Mouse (Mus musculus): ENCODE data around the gene Acbd4. TPM values are rescaled to one million over a fixed set of nuclear protein-coding genes. Genes with fewer than 3 reads are reported as not detected.
A peak's percentile ranks its signal among the peaks of the same experiment; 100 is the strongest.

Acbd4 gene
- polyA plus RNA-seq, 1 experiment from 2014 or later = 56.5 TPM

- DNase-seq (no peak), ATAC-seq (no peak)
- Histone ChIP-seq H3K4me2 (ENCODE audit: low read depth, low read length) (no peak overlapping the region), H3K9me3 (ENCODE audit: low read length) (no peaks in the 10 kb centered on the region), H3K27me3 (ENCODE audit: insufficient read depth, low read length) (peaks cover under 1% of the 10 kb centered on the region), H3K4me1 (ENCODE audit: insufficient read depth) (peaks cover 5% of the 10 kb centered on the region; the same call in 1 of the 2 replicates), H3K4me3 (ENCODE audit: low read depth, low read length) (no peak overlapping the region), H3K27ac (ENCODE audit: low read depth) (no peak overlapping the region), H3K9ac (replicated peaks) (no peak overlapping the region), H3K36me3 (replicated peaks; ENCODE audit: insufficient read depth, low read length) (no peaks in the 10 kb centered on the region)
- no peak for TF ChIP-seq CTCF (IDR thresholded peaks at IDR 0.05; ENCODE audit: low read depth)
- TF ChIP-seq EP300 (IDR thresholded peaks at IDR 0.05; ENCODE audit: low read depth) = no peak
- WGBS (ENCODE audit: insufficient replicate concordance) = 75% methylated on average over 9 of the region's 9 CpGs
Observed at GRCm38 (mm10) chr11:103095107-103095670, 6.3 kb upstream of the Acbd4 start.

DNA sequence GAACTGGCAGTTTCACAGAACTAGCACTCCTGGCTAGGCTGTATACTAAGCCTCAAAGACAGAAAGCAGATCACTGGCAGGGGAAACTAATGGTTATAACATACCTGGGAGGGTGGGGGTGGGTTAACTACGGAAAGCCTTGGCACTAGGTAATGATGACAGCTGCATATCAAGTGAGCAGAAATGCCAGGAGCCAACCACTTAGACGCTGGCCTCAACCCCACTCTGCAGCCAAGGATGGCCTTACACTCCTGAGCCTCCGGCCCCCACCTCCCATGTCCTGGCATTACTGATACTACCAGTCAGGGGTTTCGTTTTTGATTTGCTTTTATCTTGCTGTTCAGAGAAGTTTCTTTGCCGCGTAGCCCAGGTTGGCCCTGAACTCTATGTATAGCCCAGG is 5.7 kb upstream of the Acbd4 start:
- no peak for DNase-seq
- Histone ChIP-seq H3K9ac (replicated peaks) (no peak overlapping the region), H3K9me3 (ENCODE audit: low read length) (no peaks in the 10 kb centered on the region), H3K27me3 (ENCODE audit: insufficient read depth, low read length) (peaks cover 7% of the 10 kb centered on the region), H3K4me2 (ENCODE audit: low read depth, low read length) (no peak overlapping the region), H3K36me3 (replicated peaks; ENCODE audit: insufficient read depth, low read length) (no peaks in the 10 kb centered on the region), H3K4me3 (ENCODE audit: low read depth, low read length) (no peak overlapping the region), H3K27ac (ENCODE audit: low read depth) (no peak overlapping the region), H3K4me1 (ENCODE audit: insufficient read depth) (peaks cover 5% of the 10 kb centered on the region; the same call in 1 of the 2 replicates)
- ATAC-seq = no peak
- no peak for TF ChIP-seq EP300 (IDR thresholded peaks at IDR 0.05; ENCODE audit: low read depth)
- no peak for TF ChIP-seq CTCF (IDR thresholded peaks at IDR 0.05; ENCODE audit: low read depth)
- WGBS (ENCODE audit: insufficient replicate concordance) = 86% methylated on average over 6 of the region's 6 CpGs

DNA sequence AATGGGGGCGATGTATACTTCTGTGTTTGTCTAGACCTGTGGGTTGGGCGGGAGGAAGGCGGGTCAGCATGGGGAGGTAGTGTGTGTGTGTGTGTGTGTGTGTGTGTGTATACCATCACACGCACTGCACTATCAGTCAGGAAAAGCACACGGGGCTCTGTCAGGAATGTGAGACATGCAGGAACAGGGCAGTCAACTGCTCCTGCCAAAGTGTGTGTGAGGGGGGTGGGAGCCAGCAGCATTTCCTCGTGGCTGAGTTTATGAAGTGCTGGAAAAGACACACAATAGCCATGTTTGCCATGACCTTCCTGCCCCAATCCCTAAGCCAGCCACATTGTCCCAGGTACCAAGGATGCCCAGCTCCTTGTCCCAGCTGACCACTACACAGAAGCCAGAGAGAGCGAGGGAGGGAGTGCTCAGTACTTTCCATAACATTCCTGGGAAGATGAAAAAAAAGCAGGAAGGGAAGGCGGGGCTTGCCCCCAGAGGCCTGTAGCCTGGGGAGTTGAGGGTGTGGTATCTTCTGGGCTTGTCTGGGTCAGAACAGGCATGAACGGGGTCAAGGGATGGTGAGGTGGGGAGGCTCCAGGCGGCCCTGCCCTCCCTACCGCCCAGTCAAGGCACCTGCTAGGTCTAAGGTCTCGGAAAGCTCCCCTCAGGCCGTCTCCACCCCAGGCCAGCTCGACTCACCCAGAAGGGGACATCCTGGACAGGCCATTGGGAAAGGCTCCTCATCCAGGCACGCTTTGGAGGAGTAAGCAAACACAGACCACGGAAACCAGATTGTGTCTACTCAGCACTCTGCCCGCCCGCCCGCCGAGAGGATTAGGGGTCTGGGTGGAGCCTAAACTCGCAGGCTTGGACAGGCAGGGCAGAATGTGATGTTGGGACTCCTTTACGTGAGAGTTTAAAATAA is 4.2 kb upstream of the Acbd4 start:
- H3K9me3 ChIP-seq (ENCODE audit: low read length) = no peaks in the 10 kb centered on the region
- no peak overlapping the region for H3K4me2 ChIP-seq (ENCODE audit: low read depth, low read length)
- 38% methylated on average over 22 of the region's 22 CpGs for WGBS (ENCODE audit: insufficient replicate concordance)
- DNase-seq = peak; percentile 15
- no peaks in the 10 kb centered on the region for H3K36me3 ChIP-seq (replicated peaks; ENCODE audit: insufficient read depth, low read length)
- ATAC-seq = no peak
- no peak overlapping the region for H3K4me3 ChIP-seq (ENCODE audit: low read depth, low read length)
- H3K9ac ChIP-seq (replicated peaks) = no peak overlapping the region
- peaks cover 20% of the 10 kb centered on the region for H3K27me3 ChIP-seq (ENCODE audit: insufficient read depth, low read length)
- no peak overlapping the region for H3K27ac ChIP-seq (ENCODE audit: low read depth)
- TF ChIP-seq CTCF (IDR thresholded peaks at IDR 0.05; ENCODE audit: low read depth) = no peak
- no peak for TF ChIP-seq EP300 (IDR thresholded peaks at IDR 0.05; ENCODE audit: low read depth)
- H3K4me1 ChIP-seq (ENCODE audit: insufficient read depth) = peaks cover 19% of the 10 kb centered on the region

DNA sequence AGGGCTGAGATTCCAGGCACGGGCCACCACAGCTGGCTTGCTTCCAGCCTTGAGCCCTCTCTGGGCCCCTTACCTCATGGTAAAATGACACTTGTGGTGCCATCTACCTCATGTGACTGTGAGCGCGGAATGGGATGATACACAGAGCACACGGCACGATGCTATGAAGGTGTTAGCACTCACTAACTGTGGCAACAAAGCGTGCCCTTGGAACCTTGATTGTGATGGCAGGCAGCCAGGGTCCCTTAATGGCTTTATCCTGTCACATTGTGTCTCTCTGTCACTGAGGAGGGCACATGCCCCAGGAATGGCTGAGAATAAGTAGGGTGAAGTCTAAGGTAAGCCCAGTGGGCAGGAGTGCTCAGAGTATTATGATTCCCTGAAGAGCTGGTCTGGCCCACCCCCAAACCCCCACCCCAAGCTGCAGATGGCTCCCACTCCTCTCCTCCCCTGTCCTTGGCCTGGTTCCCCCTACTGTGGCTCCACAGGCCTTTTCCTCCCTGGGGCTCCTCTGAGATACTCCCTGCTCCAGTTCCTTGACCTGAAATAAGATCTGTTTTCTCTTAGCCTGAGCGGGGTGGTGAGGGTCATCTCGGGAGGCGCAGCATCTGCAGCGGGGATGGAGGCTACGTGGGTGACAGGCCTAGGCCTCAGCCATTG is 2.8 kb upstream of the Acbd4 start:
- H3K9ac ChIP-seq (replicated peaks) = no peak overlapping the region
- no peaks in the 10 kb centered on the region for H3K9me3 ChIP-seq (ENCODE audit: low read length)
- no peak overlapping the region for H3K27ac ChIP-seq (ENCODE audit: low read depth)
- peaks cover 28% of the 10 kb centered on the region for H3K4me1 ChIP-seq (ENCODE audit: insufficient read depth)
- H3K36me3 ChIP-seq (replicated peaks; ENCODE audit: insufficient read depth, low read length) = no peaks in the 10 kb centered on the region
- TF ChIP-seq EP300 (IDR thresholded peaks at IDR 0.05; ENCODE audit: low read depth) (no peak), CTCF (IDR thresholded peaks at IDR 0.05; ENCODE audit: low read depth) (no peak)
- no peak overlapping the region for H3K4me3 ChIP-seq (ENCODE audit: low read depth, low read length)
- 73% methylated on average over 11 of the region's 11 CpGs for WGBS (ENCODE audit: insufficient replicate concordance)
- DNase-seq (no peak), ATAC-seq (no peak)
- peaks cover 20% of the 10 kb centered on the region for H3K27me3 ChIP-seq (ENCODE audit: insufficient read depth, low read length)
- no peak overlapping the region for H3K4me2 ChIP-seq (ENCODE audit: low read depth, low read length)

GRCm38 (mm10) chr11:103099352-103099940 is 2.0 kb upstream of the Acbd4 start:
- Histone ChIP-seq H3K4me1 (ENCODE audit: insufficient read depth) (peaks cover 31% of the 10 kb centered on the region), H3K4me3 (ENCODE audit: low read depth, low read length) (no peak overlapping the region), H3K27me3 (ENCODE audit: insufficient read depth, low read length) (peaks cover 20% of the 10 kb centered on the region), H3K9me3 (ENCODE audit: low read length) (no peaks in the 10 kb centered on the region), H3K36me3 (replicated peaks; ENCODE audit: insufficient read depth, low read length) (no peaks in the 10 kb centered on the region), H3K27ac (ENCODE audit: low read depth) (no peak overlapping the region), H3K4me2 (ENCODE audit: low read depth, low read length) (no peak overlapping the region), H3K9ac (replicated peaks) (no peak overlapping the region)
- 61% methylated on average over 12 of the region's 12 CpGs for WGBS (ENCODE audit: insufficient replicate concordance)
- TF ChIP-seq CTCF (IDR thresholded peaks at IDR 0.05; ENCODE audit: low read depth) (no peak), EP300 (IDR thresholded peaks at IDR 0.05; ENCODE audit: low read depth) (no peak)
- DNase-seq (peak; percentile 14), ATAC-seq (no peak)

GRCm38 (mm10) chr11:103100361-103100760 is 1.1 kb upstream of the Acbd4 start:
- peak; percentile 19 for DNase-seq
- H3K36me3 ChIP-seq (replicated peaks; ENCODE audit: insufficient read depth, low read length) = no peaks in the 10 kb centered on the region
- 60% methylated on average over 8 of the region's 8 CpGs for WGBS (ENCODE audit: insufficient replicate concordance)
- H3K4me3 ChIP-seq (ENCODE audit: low read depth, low read length) = no peak overlapping the region
- no peak overlapping the region for H3K27ac ChIP-seq (ENCODE audit: low read depth)
- H3K4me1 ChIP-seq (ENCODE audit: insufficient read depth) = peaks cover 40% of the 10 kb centered on the region
- H3K4me2 ChIP-seq (ENCODE audit: low read depth, low read length) = no peak overlapping the region
- no peak overlapping the region for H3K9ac ChIP-seq (replicated peaks)
- no peak for TF ChIP-seq CTCF (IDR thresholded peaks at IDR 0.05; ENCODE audit: low read depth)
- ATAC-seq = no peak
- no peaks in the 10 kb centered on the region for H3K9me3 ChIP-seq (ENCODE audit: low read length)
- H3K27me3 ChIP-seq (ENCODE audit: insufficient read depth, low read length) = peaks cover 20% of the 10 kb centered on the region
